Mouse (Mus musculus): ENCODE data around the gene Hlcs. TPM values are rescaled to one million over a fixed set of nuclear protein-coding genes. Genes with fewer than 3 reads are reported as not detected.
A peak's percentile ranks its signal among the peaks of the same experiment; 100 is the strongest.

The Hlcs gene
- total and polyA plus RNA-seq, 3 experiments: 4.4 to 5.5 (median 5.4) TPM

- intact Hi-C loops (cut with DNase I): no loop called here
- peak; percentile 31 to 54 for DNase-seq
- H3K27me3 ChIP-seq (ENCODE audit: control insufficient read depth, insufficient read depth, low read length): no peaks in the 10 kb centered on the region
- no peaks in the 10 kb centered on the region for H3K79me2 ChIP-seq (replicated peaks; ENCODE audit: control insufficient read depth, insufficient read depth, low read length)
- H3K4me1 ChIP-seq (ENCODE audit: control insufficient read depth, insufficient read depth, low read length): peaks cover 1% of the 10 kb centered on the region
- TF ChIP-seq EP300 (IDR thresholded peaks at IDR 0.05; ENCODE audit: insufficient read depth, low read depth, low read length): no peak
- TF ChIP-seq CTCF (IDR thresholded peaks at IDR 0.05): no peak
- TF ChIP-seq POLR2A (IDR thresholded peaks at IDR 0.05; ENCODE audit: insufficient read depth, low read depth, low read length): no peak
- H3K27ac ChIP-seq: no peak overlapping the region
- 0 out of 2 replicates have a peak, but pooled peaks cover 2% of the 10 kb centered on the region for H3K36me3 ChIP-seq (ENCODE audit: control insufficient read depth, insufficient read depth, low read length)
- WGBS: 53% methylated on average over 4 of the region's 4 CpGs
- no peak overlapping the region for H3K9ac ChIP-seq (ENCODE audit: low read depth, low read length)
- H3K4me3 ChIP-seq: no peak overlapping the region
Observed at GRCm38 (mm10) chr16:94309025-94309424, 4.3 kb downstream of the Hlcs start.

GRCm38 (mm10) chr16:94307942-94308341 is 5.4 kb downstream of the Hlcs start:
- peaks cover 2% of the 10 kb centered on the region for H3K4me1 ChIP-seq (ENCODE audit: control insufficient read depth, insufficient read depth, low read length)
- 0 out of 2 replicates have a peak, but pooled peaks cover 2% of the 10 kb centered on the region for H3K36me3 ChIP-seq (ENCODE audit: control insufficient read depth, insufficient read depth, low read length)
- no peak for DNase-seq
- intact Hi-C loops (cut with DNase I): no loop called here
- H3K27me3 ChIP-seq (ENCODE audit: control insufficient read depth, insufficient read depth, low read length): no peaks in the 10 kb centered on the region
- H3K9ac ChIP-seq (ENCODE audit: low read depth, low read length): no peak overlapping the region
- H3K79me2 ChIP-seq (replicated peaks; ENCODE audit: control insufficient read depth, insufficient read depth, low read length): no peaks in the 10 kb centered on the region
- 69% methylated on average over 6 of the region's 6 CpGs for WGBS
- no peak for TF ChIP-seq CTCF (IDR thresholded peaks at IDR 0.05)
- TF ChIP-seq POLR2A (IDR thresholded peaks at IDR 0.05; ENCODE audit: insufficient read depth, low read depth, low read length): no peak
- no peak for TF ChIP-seq EP300 (IDR thresholded peaks at IDR 0.05; ENCODE audit: insufficient read depth, low read depth, low read length)
- no peak overlapping the region for H3K4me3 ChIP-seq
- H3K27ac ChIP-seq: no peak overlapping the region

- no peak for DNase-seq
- Histone ChIP-seq H3K79me2 (replicated peaks; ENCODE audit: control insufficient read depth, insufficient read depth, low read length) (no peaks in the 10 kb centered on the region), H3K36me3 (ENCODE audit: control insufficient read depth, insufficient read depth, low read length) (0 out of 2 replicates have a peak, but pooled peaks cover 2% of the 10 kb centered on the region), H3K27me3 (ENCODE audit: control insufficient read depth, insufficient read depth, low read length) (no peaks in the 10 kb centered on the region), H3K27ac (no peak overlapping the region), H3K9ac (ENCODE audit: low read depth, low read length) (no peak overlapping the region), H3K4me3 (no peak overlapping the region), H3K4me1 (ENCODE audit: control insufficient read depth, insufficient read depth, low read length) (peaks cover 2% of the 10 kb centered on the region)
- no peak for TF ChIP-seq CTCF (IDR thresholded peaks at IDR 0.05)
- no peak for TF ChIP-seq EP300 (IDR thresholded peaks at IDR 0.05; ENCODE audit: insufficient read depth, low read depth, low read length)
- TF ChIP-seq POLR2A (IDR thresholded peaks at IDR 0.05; ENCODE audit: insufficient read depth, low read depth, low read length): no peak
- intact Hi-C loops (cut with DNase I): no loop called here
- WGBS: 51% methylated on average over 6 of the region's 6 CpGs
Observed at GRCm38 (mm10) chr16:94307526-94307925, 5.8 kb downstream of the Hlcs start.

GRCm38 (mm10) chr16:94303203-94303535 is 10.2 kb downstream of the Hlcs start:
- Histone ChIP-seq H3K27ac (no peak overlapping the region), H3K4me1 (ENCODE audit: control insufficient read depth, insufficient read depth, low read length) (peaks cover 2% of the 10 kb centered on the region; the same call in 1 of the 2 replicates), H3K4me3 (no peak overlapping the region), H3K36me3 (ENCODE audit: control insufficient read depth, insufficient read depth, low read length) (no peaks in the 10 kb centered on the region), H3K9ac (ENCODE audit: low read depth, low read length) (peak overlapping the region; percentile 45), H3K27me3 (ENCODE audit: control insufficient read depth, insufficient read depth, low read length) (no peaks in the 10 kb centered on the region), H3K79me2 (replicated peaks; ENCODE audit: control insufficient read depth, insufficient read depth, low read length) (no peaks in the 10 kb centered on the region)
- WGBS: 36% methylated on average over 6 of the region's 6 CpGs
- intact Hi-C loops (cut with DNase I): no loop called here
- TF ChIP-seq EP300 (IDR thresholded peaks at IDR 0.05; ENCODE audit: insufficient read depth, low read depth, low read length) (no peak), POLR2A (IDR thresholded peaks at IDR 0.05; ENCODE audit: insufficient read depth, low read depth, low read length) (no peak), CTCF (IDR thresholded peaks at IDR 0.05) (no peak)
- no peak for DNase-seq

- peak overlapping the region; percentile 40 for H3K4me3 ChIP-seq
- H3K79me2 ChIP-seq (replicated peaks; ENCODE audit: control insufficient read depth, insufficient read depth, low read length): no peaks in the 10 kb centered on the region
- no peak for TF ChIP-seq POLR2A (IDR thresholded peaks at IDR 0.05; ENCODE audit: insufficient read depth, low read depth, low read length)
- TF ChIP-seq CTCF (IDR thresholded peaks at IDR 0.05): peak; percentile 37
- TF ChIP-seq EP300 (IDR thresholded peaks at IDR 0.05; ENCODE audit: insufficient read depth, low read depth, low read length): no peak
- peaks cover 2% of the 10 kb centered on the region; the same call in 1 of the 2 replicates for H3K4me1 ChIP-seq (ENCODE audit: control insufficient read depth, insufficient read depth, low read length)
- 17% methylated on average over 30 of the region's 30 CpGs for WGBS
- peak overlapping the region; percentile 33; the same call in 1 of the 2 replicates for H3K27ac ChIP-seq
- intact Hi-C loops (cut with DNase I): no loop called here
- peak; percentile 36 to 44 for DNase-seq
- no peaks in the 10 kb centered on the region for H3K27me3 ChIP-seq (ENCODE audit: control insufficient read depth, insufficient read depth, low read length)
- no peaks in the 10 kb centered on the region for H3K36me3 ChIP-seq (ENCODE audit: control insufficient read depth, insufficient read depth, low read length)
- peak overlapping the region; percentile 45 for H3K9ac ChIP-seq (ENCODE audit: low read depth, low read length)
Observed at GRCm38 (mm10) chr16:94302274-94303202, 10.8 kb downstream of the Hlcs start.

DNA sequence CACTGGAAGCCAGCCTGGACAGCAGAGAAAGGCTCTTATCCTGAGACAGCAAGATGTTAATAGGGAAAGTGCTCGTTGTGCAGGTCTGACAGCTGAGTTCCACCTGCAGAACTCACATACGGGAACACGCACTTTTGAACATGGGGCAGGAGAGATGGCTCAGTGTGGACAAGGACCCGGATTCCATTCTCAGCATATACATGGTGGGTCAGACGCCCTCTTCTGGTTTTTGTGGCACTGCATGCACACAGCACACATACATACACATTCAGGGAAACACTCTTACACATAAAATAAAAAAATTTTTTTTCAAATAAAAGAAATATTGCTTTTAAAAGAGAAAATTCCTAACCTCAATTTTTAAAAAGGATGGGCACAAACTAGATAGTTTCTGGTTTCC is 11.7 kb downstream of the Hlcs start:
- H3K9ac ChIP-seq (ENCODE audit: low read depth, low read length): no peak overlapping the region
- H3K36me3 ChIP-seq (ENCODE audit: control insufficient read depth, insufficient read depth, low read length): no peaks in the 10 kb centered on the region
- H3K27me3 ChIP-seq (ENCODE audit: control insufficient read depth, insufficient read depth, low read length): no peaks in the 10 kb centered on the region
- intact Hi-C loops (cut with DNase I): no loop called here
- DNase-seq: no peak
- no peak overlapping the region for H3K27ac ChIP-seq
- no peaks in the 10 kb centered on the region for H3K79me2 ChIP-seq (replicated peaks; ENCODE audit: control insufficient read depth, insufficient read depth, low read length)
- 0 out of 2 replicates have a peak, but pooled peaks have one; percentile 10 for TF ChIP-seq CTCF (IDR thresholded peaks at IDR 0.05)
- TF ChIP-seq EP300 (IDR thresholded peaks at IDR 0.05; ENCODE audit: insufficient read depth, low read depth, low read length): no peak
- H3K4me1 ChIP-seq (ENCODE audit: control insufficient read depth, insufficient read depth, low read length): peaks cover 2% of the 10 kb centered on the region; the same call in 1 of the 2 replicates
- 83% methylated on average over 5 of the region's 5 CpGs for WGBS
- no peak overlapping the region for H3K4me3 ChIP-seq

All from heart, adult 2 months (tissue).